Mouse (Mus musculus) left cerebral cortex, adult 18-20 months (tissue): Measurements from ENCODE around the gene Prc1. TPM values are rescaled to one million over a fixed set of nuclear protein-coding genes. Genes with fewer than 3 reads are reported as not detected.

Experiments used
- total RNA-seq, 2 experiments: library from RNA; stranded (reverse); gene quantifications; 2 replicates each; pipeline ENCODE4 v1.2.3; 2021

The Prc1 gene
- total RNA-seq, 2 experiments from 2014 or later = 0.75 to 0.93 TPM

Other genes with a start within 250 kb of the Prc1 start
- 10 to 100 TPM; 51.5 to 63.4 TPM for gene Idh2, start 179.1 kb upstream of the Prc1 start, total RNA-seq
- 10 to 100 TPM; 17.7 to 18.0 TPM for gene Sema4b, start 107.6 kb upstream of the Prc1 start, total RNA-seq
- gene Cib1, start 61.6 kb upstream of the Prc1 start, total RNA-seq = 10 to 100 TPM; 20.4 to 24.3 TPM
- 1 to 10 TPM; 5.3 to 6.4 TPM for gene Gdpgp1, start 61.6 kb upstream of the Prc1 start, total RNA-seq
- gene Ttll13, start 48.1 kb upstream of the Prc1 start, total RNA-seq = 1 to 10 TPM; 1.9 to 3.0 TPM
- 10 to 100 TPM; 41.8 to 47.0 TPM for gene Ngrn, start 33.2 kb upstream of the Prc1 start, total RNA-seq
- gene Vps33b, start 24.8 kb upstream of the Prc1 start, total RNA-seq = 10 to 100 TPM; 18.8 to 21.6 TPM
- 10 to 100 TPM; 13.1 to 14.5 TPM for gene Rccd1, start 30.0 kb downstream of the Prc1 start, total RNA-seq
- gene Unc45a, start 46.6 kb downstream of the Prc1 start, total RNA-seq = 10 to 100 TPM; 38.0 to 40.4 TPM
- gene Hddc3, start 48.7 kb downstream of the Prc1 start, total RNA-seq = 10 to 100 TPM; 49.7 to 54.5 TPM
- gene Man2a2, start 76.9 kb downstream of the Prc1 start, total RNA-seq = 100 to 1,000 TPM; 147 to 153 TPM
- 1 to 10 TPM; 4.5 to 5.8 TPM for gene Fes, start 93.5 kb downstream of the Prc1 start, total RNA-seq
- 10 to 100 TPM; 37.1 to 39.9 TPM for gene Furin, start 111.0 kb downstream of the Prc1 start, total RNA-seq
- gene Blm, start 240.7 kb downstream of the Prc1 start, total RNA-seq = 1 to 10 TPM; 4.4 to 4.6 TPM